Mouse (Mus musculus) hindbrain, postnatal 0 days (tissue): ENCODE measurements around the gene Adgrb3. TPM values are rescaled to one million over a fixed set of nuclear protein-coding genes. Genes with fewer than 3 reads are reported as not detected.

Experiments
- ATAC-seq: fragments of 200-750 bp; cut with Nextera tagmentation; 2 replicates; pipeline ENCODE4 v1.8.0; 2017; ENCODE audit warnings: mild to moderate bottlenecking, moderate TSS enrichment, moderate library complexity
- DNase-seq: peaks from one replicate; pipeline ENCODE4 v3.0.0-alpha.2; 2015; ENCODE audit warnings: low spot score
- H3K27ac ChIP-seq: fragments of 300-500 bp; sonication (generic); 2 replicates; pipeline ENCODE4 v1.5.1; 2014; ENCODE audit warnings: mild to moderate bottlenecking
- H3K27me3 ChIP-seq: fragments of 300-500 bp; sonication (generic); 2 replicates; pipeline ENCODE4 v1.6.1; 2014; ENCODE audit warnings: low read length, mixed read lengths; ENCODE audit not compliant: insufficient read depth
- H3K36me3 ChIP-seq: fragments of 300-500 bp; sonication (generic); 2 replicates; pipeline ENCODE4 v1.6.1; 2014; ENCODE audit warnings: low read length, mixed read lengths; ENCODE audit not compliant: insufficient read depth
- H3K4me1 ChIP-seq: fragments of 300-500 bp; sonication (generic); 2 replicates; pipeline ENCODE4 v1.6.1; 2014; ENCODE audit warnings: antibody characterized with exemption, low read length, mixed read lengths; ENCODE audit not compliant: insufficient read depth
- H3K4me2 ChIP-seq: fragments of 300-500 bp; sonication (generic); 2 replicates; pipeline ENCODE4 v1.6.1; 2014; ENCODE audit warnings: low read depth, mild to moderate bottlenecking, low read length, moderate library complexity, mixed read lengths
- H3K4me3 ChIP-seq: fragments of 300-500 bp; sonication (generic); 2 replicates; pipeline ENCODE4 v1.5.1; 2014; ENCODE audit warnings: low read length
- H3K9ac ChIP-seq: fragments of 300-500 bp; sonication (generic); replicated peaks from 2 replicates; pipeline ENCODE4 v1.6.1; 2014; ENCODE audit warnings: mild to moderate bottlenecking, low read length, moderate library complexity, mixed read lengths
- H3K9me3 ChIP-seq: fragments of 300-500 bp; sonication (generic); 2 replicates; pipeline ENCODE4 v1.6.1; 2016; ENCODE audit warnings: low read length, mixed read lengths
- CTCF ChIP-seq: IDR thresholded peaks from 2 replicates; pipeline ENCODE4 v1.5.1; 2016; ENCODE audit warnings: antibody characterized with exemption, control low read depth, low read depth
- WGBS: fragments of 180-500 bp; shearing (Covaris S2); extraction: QIAGEN DNeasy Blood & Tissue Kit; methylation state at CpG from one replicate; pipeline ENCODE4 v1.1.7; 2014; 5-methylcytosine and 5-hydroxymethylcytosine counted together
- polyA plus RNA-seq: library from polyadenylated mRNA; unstranded; fragments of >200 nt; fragmentation: Nextera tagmentation; extraction: Ambion mirVana; gene quantifications from 2 replicates; pipeline ENCODE4 v1.2.1, GENCODE M21; 2015
- total RNA-seq: library from RNA; depleted of rRNA; stranded (reverse); fragments of >200 nt; gene quantifications from 2 replicates; pipeline ENCODE4 v1.2.3, GENCODE M21; 2014

Adgrb3 gene
- total and polyA plus RNA-seq, 2 experiments from 2014 or later = 46.5 to 74.6 TPM

DNA sequence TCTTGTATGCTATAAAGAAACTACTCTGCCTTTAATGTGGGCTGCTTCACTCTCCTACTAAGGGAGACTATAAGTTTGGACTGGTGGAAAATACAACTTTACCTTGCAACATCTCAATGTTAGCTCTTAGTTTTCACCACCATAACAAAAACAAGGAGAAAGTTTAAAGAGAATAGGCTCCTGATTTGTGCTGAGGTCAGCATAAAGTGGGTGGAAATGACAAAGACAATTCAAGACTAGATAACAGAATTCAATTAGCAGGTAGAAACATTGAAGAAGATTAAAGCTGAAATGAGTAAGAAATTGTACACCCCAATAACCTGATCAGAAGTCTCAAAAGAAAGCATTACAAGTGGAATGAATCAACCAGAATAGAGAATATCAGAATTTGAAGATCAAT lies 578.9 kb downstream of the Adgrb3 start:
- Histone ChIP-seq H3K36me3 (no peaks in the 10 kb centered on the region), H3K9me3 (no peaks in the 10 kb centered on the region), H3K4me1 (no peaks in the 10 kb centered on the region), H3K4me3 (no peak overlapping the region), H3K27ac (no peak overlapping the region), H3K4me2 (no peak overlapping the region), H3K9ac (no peak overlapping the region), H3K27me3 (no peaks in the 10 kb centered on the region)
- TF ChIP-seq CTCF = no peak
- no peak for DNase-seq
- ATAC-seq = no peak

- ATAC-seq (no peak), DNase-seq (no peak)
- Histone ChIP-seq H3K9ac (no peak overlapping the region), H3K27ac (no peak overlapping the region), H3K9me3 (no peaks in the 10 kb centered on the region), H3K4me1 (no peaks in the 10 kb centered on the region), H3K27me3 (no peaks in the 10 kb centered on the region), H3K4me3 (no peak overlapping the region), H3K36me3 (no peaks in the 10 kb centered on the region), H3K4me2 (no peak overlapping the region)
- WGBS = 45% methylated on average over 6 of the region's 6 CpGs
- TF ChIP-seq CTCF = no peak
These were observed 587.1 kb downstream of the Adgrb3 start for GRCm38 (mm10) chr1:25242436-25242835.

- DNase-seq = peak; percentile 69
- no peaks in the 10 kb centered on the region for H3K4me1 ChIP-seq
These were observed 600.2 kb downstream of the Adgrb3 start for GRCm38 (mm10) chr1:25229245-25229750.

GRCm38 (mm10) chr1:25228381-25229244 lies 600.9 kb downstream of the Adgrb3 start:
- Histone ChIP-seq H3K4me3 (peak overlapping the region; percentile 49), H3K36me3 (no peaks in the 10 kb centered on the region), H3K9ac (peak overlapping the region; percentile 65), H3K9me3 (no peaks in the 10 kb centered on the region), H3K4me1 (no peaks in the 10 kb centered on the region), H3K27me3 (no peaks in the 10 kb centered on the region), H3K27ac (peak overlapping the region; percentile 94), H3K4me2 (peak overlapping the region; percentile 56)
- 1% methylated on average over 37 of the region's 37 CpGs for WGBS
- 0 out of 2 replicates have a peak, but pooled peaks have one; percentile 12 for TF ChIP-seq CTCF
- peak; percentile 90 for ATAC-seq
- peak; percentile 89 for DNase-seq

More at GRCm38 (mm10) chr1:25229245-25229750, 600.2 kb downstream of the Adgrb3 start:
- TF ChIP-seq CTCF = no peak
- ATAC-seq = peak; percentile 81
- 7% methylated on average over 7 of the region's 7 CpGs for WGBS
- peak overlapping the region; percentile 65 for H3K9ac ChIP-seq
- peak overlapping the region; percentile 49 for H3K4me3 ChIP-seq
- H3K27me3 ChIP-seq = no peaks in the 10 kb centered on the region
- no peaks in the 10 kb centered on the region for H3K36me3 ChIP-seq
- peak overlapping the region; percentile 94 for H3K27ac ChIP-seq
- no peaks in the 10 kb centered on the region for H3K9me3 ChIP-seq
- H3K4me2 ChIP-seq = peak overlapping the region; percentile 56

GRCm38 (mm10) chr1:25227880-25228279 lies 601.6 kb downstream of the Adgrb3 start:
- H3K4me1 ChIP-seq = no peaks in the 10 kb centered on the region
- peak overlapping the region; percentile 94 for H3K27ac ChIP-seq
- peak overlapping the region; percentile 56 for H3K4me2 ChIP-seq
- H3K4me3 ChIP-seq = peak overlapping the region; percentile 49
- H3K9me3 ChIP-seq = no peaks in the 10 kb centered on the region
- no peaks in the 10 kb centered on the region for H3K36me3 ChIP-seq
- H3K27me3 ChIP-seq = no peaks in the 10 kb centered on the region
- peak; percentile 40 for DNase-seq
- peak overlapping the region; percentile 65 for H3K9ac ChIP-seq
- TF ChIP-seq CTCF = no peak
- WGBS = 32% methylated on average over 3 of the region's 3 CpGs
- ATAC-seq = no peak

GRCm38 (mm10) chr1:25204636-25205035 lies 624.9 kb downstream of the Adgrb3 start:
- H3K4me2 ChIP-seq = no peak overlapping the region
- 42% methylated on average over 5 of the region's 5 CpGs for WGBS

DNA sequence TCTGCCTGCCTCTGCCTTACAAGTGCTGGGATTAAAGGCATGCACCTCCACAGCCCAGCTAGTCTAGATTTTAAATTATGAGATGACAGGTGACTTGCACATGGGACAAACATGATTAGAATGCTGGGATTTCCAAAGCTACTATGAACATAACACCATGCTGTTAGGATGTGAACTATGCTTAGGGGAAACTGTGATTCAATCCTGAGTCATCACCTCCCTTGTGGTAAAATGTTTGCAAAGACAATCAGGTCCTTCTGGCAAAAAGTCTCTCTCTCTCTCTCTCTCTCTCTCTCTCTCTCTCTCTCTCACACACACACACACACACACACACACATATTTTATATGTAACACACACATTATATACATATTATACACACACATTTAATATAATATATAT lies 630.1 kb downstream of the Adgrb3 start:
- no peaks in the 10 kb centered on the region for H3K9me3 ChIP-seq
- DNase-seq = no peak
- H3K36me3 ChIP-seq = no peaks in the 10 kb centered on the region
- no peaks in the 10 kb centered on the region for H3K27me3 ChIP-seq
- no peak for ATAC-seq
- no peak overlapping the region for H3K9ac ChIP-seq
- no peak overlapping the region for H3K27ac ChIP-seq
- no peak overlapping the region for H3K4me2 ChIP-seq
- H3K4me1 ChIP-seq = no peaks in the 10 kb centered on the region
- H3K4me3 ChIP-seq = no peak overlapping the region
- TF ChIP-seq CTCF = no peak

More at GRCm38 (mm10) chr1:25204636-25205035, 624.9 kb downstream of the Adgrb3 start:
- peak; percentile 47 for DNase-seq
- no peak overlapping the region for H3K27ac ChIP-seq
- H3K9me3 ChIP-seq = no peaks in the 10 kb centered on the region
- no peak overlapping the region for H3K9ac ChIP-seq
- no peak for TF ChIP-seq CTCF
- H3K4me3 ChIP-seq = no peak overlapping the region
- ATAC-seq = peak; percentile 89
- H3K36me3 ChIP-seq = no peaks in the 10 kb centered on the region
- H3K27me3 ChIP-seq = no peaks in the 10 kb centered on the region
- no peaks in the 10 kb centered on the region for H3K4me1 ChIP-seq
